Mouse (Mus musculus): ENCODE measurements around the gene Olfr171. TPM values are rescaled to one million over a fixed set of nuclear protein-coding genes. Genes with fewer than 3 reads are reported as not detected.
"Not testable (repeated sequence)": the region's sequence is repeated elsewhere in the genome, so short reads cannot be mapped to it uniquely, and the experiment has no call there.

The Olfr171 gene
- polyA plus RNA-seq (2015; fragmentation: Nextera tagmentation; extraction: Ambion mirVana) = not detected in 2 replicates

- ATAC-seq (replicated peaks; ENCODE audit: extremely low read depth, insufficient read depth, low FRiP score) = no peak
- no peaks in the 10 kb centered on the region for H3K36me3 ChIP-seq (ENCODE audit: control insufficient read depth, insufficient read depth)
- H3K9ac ChIP-seq (ENCODE audit: low read length) = no peak within 1 kb of the TSS
- no peaks in the 10 kb centered on the region for H3K4me1 ChIP-seq (ENCODE audit: control insufficient read depth, insufficient read depth, low read length)
- H3K9me3 ChIP-seq (replicated peaks; ENCODE audit: control insufficient read depth, low read length) = no peaks in the 10 kb centered on the region
- no peak within 1 kb of the TSS for H3K4me2 ChIP-seq (ENCODE audit: low read depth, low read length)
- no peak within 1 kb of the TSS for H3K27ac ChIP-seq (ENCODE audit: low read length)
- WGBS = 75% methylated on average over 1 of the region's 1 CpGs
- no peak within 1 kb of the TSS for H3K4me3 ChIP-seq (ENCODE audit: low read length)
- no peaks in the 10 kb centered on the region for H3K27me3 ChIP-seq (ENCODE audit: control insufficient read depth, insufficient read depth, low read length)
Measured at GRCm38 (mm10) chr16:19629816-19630215, at the start of gene Olfr171. TSS of gene Olfr171 (minus strand) at chr16:19629916.

GRCm38 (mm10) chr16:19670768-19671357 is 41.1 kb upstream of the Olfr171 start:
- Histone ChIP-seq H3K9me3 (replicated peaks; ENCODE audit: control insufficient read depth, low read length) (no peaks in the 10 kb centered on the region), H3K36me3 (ENCODE audit: control insufficient read depth, insufficient read depth) (no peaks in the 10 kb centered on the region), H3K27me3 (ENCODE audit: control insufficient read depth, insufficient read depth, low read length) (no peaks in the 10 kb centered on the region), H3K4me1 (ENCODE audit: control insufficient read depth, insufficient read depth, low read length) (no peaks in the 10 kb centered on the region), H3K27ac (ENCODE audit: low read length) (no peak overlapping the region), H3K4me3 (ENCODE audit: low read length) (no peak overlapping the region), H3K4me2 (ENCODE audit: low read depth, low read length) (no peak overlapping the region), H3K9ac (ENCODE audit: low read length) (no peak overlapping the region)
- ATAC-seq (replicated peaks; ENCODE audit: extremely low read depth, insufficient read depth, low FRiP score) = no peak
- WGBS = 75% methylated on average over 2 of the region's 2 CpGs

- 39% methylated on average over 1 of the region's 1 CpGs for WGBS
- H3K9ac ChIP-seq (ENCODE audit: low read length) = no peak overlapping the region
Measured at GRCm38 (mm10) chr16:19666312-19666711, 36.6 kb upstream of the Olfr171 start.

GRCm38 (mm10) chr16:19611782-19612181 is 17.9 kb downstream of the Olfr171 start, which contains the start of gene Olfr170:
TSS of gene Olfr170 (minus strand) at chr16:19611882.
- not testable (repeated sequence) for H3K27me3 ChIP-seq (ENCODE audit: control insufficient read depth, insufficient read depth, low read length); H3K27ac ChIP-seq (ENCODE audit: low read length); H3K9me3 ChIP-seq (replicated peaks; ENCODE audit: control insufficient read depth, low read length); H3K4me1 ChIP-seq (ENCODE audit: control insufficient read depth, insufficient read depth, low read length); H3K36me3 ChIP-seq (ENCODE audit: control insufficient read depth, insufficient read depth); H3K4me2 ChIP-seq (ENCODE audit: low read depth, low read length); H3K9ac ChIP-seq (ENCODE audit: low read length); ATAC-seq (replicated peaks; ENCODE audit: extremely low read depth, insufficient read depth, low FRiP score); H3K4me3 ChIP-seq (ENCODE audit: low read length)
- 89% methylated on average over 2 of the region's 2 CpGs for WGBS

More at GRCm38 (mm10) chr16:19666312-19666711, 36.6 kb upstream of the Olfr171 start:
- no peaks in the 10 kb centered on the region for H3K4me1 ChIP-seq (ENCODE audit: control insufficient read depth, insufficient read depth, low read length)
- no peaks in the 10 kb centered on the region for H3K36me3 ChIP-seq (ENCODE audit: control insufficient read depth, insufficient read depth)
- no peak overlapping the region for H3K4me3 ChIP-seq (ENCODE audit: low read length)
- no peaks in the 10 kb centered on the region for H3K9me3 ChIP-seq (replicated peaks; ENCODE audit: control insufficient read depth, low read length)
- no peak for ATAC-seq (replicated peaks; ENCODE audit: extremely low read depth, insufficient read depth, low FRiP score)
- H3K4me2 ChIP-seq (ENCODE audit: low read depth, low read length) = no peak overlapping the region
- no peak overlapping the region for H3K27ac ChIP-seq (ENCODE audit: low read length)
- no peaks in the 10 kb centered on the region for H3K27me3 ChIP-seq (ENCODE audit: control insufficient read depth, insufficient read depth, low read length)

GRCm38 (mm10) chr16:19603166-19603565 is 26.6 kb downstream of the Olfr171 start:
- no peak overlapping the region for H3K4me3 ChIP-seq (ENCODE audit: low read length)
- H3K4me1 ChIP-seq (ENCODE audit: control insufficient read depth, insufficient read depth, low read length) = no peaks in the 10 kb centered on the region
- no peak for ATAC-seq (replicated peaks; ENCODE audit: extremely low read depth, insufficient read depth, low FRiP score)
- WGBS = 57% methylated on average over 2 of the region's 2 CpGs
- no peak overlapping the region for H3K9ac ChIP-seq (ENCODE audit: low read length)
- no peak overlapping the region for H3K4me2 ChIP-seq (ENCODE audit: low read depth, low read length)
- H3K36me3 ChIP-seq (ENCODE audit: control insufficient read depth, insufficient read depth) = no peaks in the 10 kb centered on the region
- H3K27me3 ChIP-seq (ENCODE audit: control insufficient read depth, insufficient read depth, low read length) = no peaks in the 10 kb centered on the region
- H3K27ac ChIP-seq (ENCODE audit: low read length) = no peak overlapping the region
- H3K9me3 ChIP-seq (replicated peaks; ENCODE audit: control insufficient read depth, low read length) = no peaks in the 10 kb centered on the region

Other genes starting within 250 kb of the Olfr171 start
- gene Olfr165, start 206.8 kb downstream of the Olfr171 start, polyA plus RNA-seq (2015; fragmentation: Nextera tagmentation; extraction: Ambion mirVana) = not detected in 2 replicates
- not detected in 2 replicates for gene Olfr166, start 146.2 kb downstream of the Olfr171 start, polyA plus RNA-seq (2015; fragmentation: Nextera tagmentation; extraction: Ambion mirVana)
- gene Olfr167, start 107.7 kb downstream of the Olfr171 start, polyA plus RNA-seq (2015; fragmentation: Nextera tagmentation; extraction: Ambion mirVana) = not detected in 2 replicates
- gene Olfr168, start 94.4 kb downstream of the Olfr171 start, polyA plus RNA-seq (2015; fragmentation: Nextera tagmentation; extraction: Ambion mirVana) = not detected in 2 replicates
- not detected in 2 replicates for gene Olfr169, start 58.1 kb downstream of the Olfr171 start, polyA plus RNA-seq (2015; fragmentation: Nextera tagmentation; extraction: Ambion mirVana)
- gene Olfr170, start 18.0 kb downstream of the Olfr171 start, polyA plus RNA-seq (2015; fragmentation: Nextera tagmentation; extraction: Ambion mirVana) = not detected in 2 replicates
- 0.64 and 3.1 TPM in 2 replicates for gene Lamp3, start 76.5 kb upstream of the Olfr171 start, polyA plus RNA-seq (2015; fragmentation: Nextera tagmentation; extraction: Ambion mirVana)
- 5.7 and 6.4 TPM in 2 replicates for gene B3gnt5, start 130.3 kb upstream of the Olfr171 start, polyA plus RNA-seq (2015; fragmentation: Nextera tagmentation; extraction: Ambion mirVana)

All from heart, embryonic 16.5 days (tissue).